Mouse (Mus musculus) brain, embryonic 18.5 days (tissue): ENCODE measurements around the gene Pabpc6.

ENCODE experiments used
- DNase-seq: peaks from one replicate; pipeline ENCODE4 v3.0.0-alpha.2; 2012; ENCODE audit warnings: low read depth, low spot score

The Pabpc6 gene

GRCm38 (mm10) chr17:9669283-9669905 lies at the start of gene Pabpc6:
Gene Pabpc6, minus strand, starts transcription at chr17:9669717.
- no peak for DNase-seq

GRCm38 (mm10) chr17:9710910-9711309 lies 41.4 kb upstream of the Pabpc6 start:
- DNase-seq = no peak

GRCm38 (mm10) chr17:9708888-9709287 lies 39.4 kb upstream of the Pabpc6 start:
- no peak for DNase-seq

GRCm38 (mm10) chr17:9707356-9707755 lies 37.8 kb upstream of the Pabpc6 start:
- no peak for DNase-seq

DNA sequence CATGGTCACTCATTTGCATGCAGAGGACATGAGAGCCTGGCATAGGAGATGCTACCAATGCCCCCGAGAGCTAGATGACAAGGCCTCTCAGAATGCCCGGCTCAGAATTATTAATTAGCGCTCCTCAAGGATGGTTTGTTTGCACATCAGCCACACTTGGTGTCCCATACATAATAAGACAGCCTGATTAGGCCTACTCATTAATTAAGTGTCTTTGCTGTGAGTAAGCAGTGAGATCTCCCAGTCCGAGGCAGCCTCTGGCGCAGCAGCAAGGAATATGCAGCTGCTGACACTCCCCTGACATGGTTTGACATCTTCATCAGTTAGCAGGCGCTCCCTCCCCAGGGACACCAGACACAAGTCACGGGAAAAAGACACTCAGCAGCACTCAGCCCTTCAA lies 28.2 kb upstream of the Pabpc6 start:
- no peak for DNase-seq

DNA sequence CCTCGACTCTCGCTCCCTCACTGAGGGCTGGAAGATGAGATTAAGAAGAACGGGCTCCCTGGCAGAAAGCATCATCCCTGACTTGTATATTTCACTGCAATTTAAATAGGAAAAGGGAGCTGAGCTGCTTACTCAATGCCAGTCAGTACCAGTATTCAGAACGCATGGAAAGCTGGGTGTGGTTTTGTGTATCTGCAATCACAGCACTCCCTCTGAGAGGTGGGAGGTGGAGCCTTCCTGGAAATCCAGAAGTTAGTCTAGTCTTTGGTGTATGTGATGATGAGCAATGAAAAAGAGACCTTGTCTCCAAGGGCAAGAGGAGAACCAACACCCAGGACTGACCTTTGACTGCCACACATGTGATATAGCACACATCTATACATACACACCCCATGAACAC lies 21.7 kb upstream of the Pabpc6 start:
- no peak for DNase-seq

DNA sequence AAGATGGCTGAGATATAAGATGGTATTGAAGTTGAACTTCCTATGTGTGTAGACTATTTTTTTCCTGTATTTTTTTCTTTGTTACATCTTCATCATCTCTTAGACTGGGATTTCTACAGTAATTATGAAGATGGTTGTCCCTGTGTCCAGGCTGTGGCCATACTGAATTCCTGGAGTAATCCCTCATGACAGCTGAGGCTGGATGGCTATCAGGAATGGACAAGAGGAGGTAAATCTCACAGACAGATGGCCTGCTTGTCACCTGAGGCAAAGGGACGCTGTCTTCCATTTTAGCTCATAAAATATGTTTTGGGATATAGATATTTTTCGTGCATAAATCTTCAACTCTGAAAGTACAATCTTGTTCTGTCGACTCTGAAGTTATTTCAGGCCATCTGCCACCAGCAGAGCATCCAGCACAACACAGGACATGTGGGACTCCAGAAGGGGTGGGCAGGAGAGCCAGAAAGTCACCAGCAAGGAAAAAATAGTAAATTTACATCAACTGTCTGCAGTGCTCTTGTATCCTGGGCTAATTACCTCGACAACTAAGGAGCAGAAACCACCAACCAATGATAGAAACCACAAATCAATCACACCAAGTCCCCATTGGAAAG lies 14.1 kb upstream of the Pabpc6 start:
- DNase-seq = no peak

DNA sequence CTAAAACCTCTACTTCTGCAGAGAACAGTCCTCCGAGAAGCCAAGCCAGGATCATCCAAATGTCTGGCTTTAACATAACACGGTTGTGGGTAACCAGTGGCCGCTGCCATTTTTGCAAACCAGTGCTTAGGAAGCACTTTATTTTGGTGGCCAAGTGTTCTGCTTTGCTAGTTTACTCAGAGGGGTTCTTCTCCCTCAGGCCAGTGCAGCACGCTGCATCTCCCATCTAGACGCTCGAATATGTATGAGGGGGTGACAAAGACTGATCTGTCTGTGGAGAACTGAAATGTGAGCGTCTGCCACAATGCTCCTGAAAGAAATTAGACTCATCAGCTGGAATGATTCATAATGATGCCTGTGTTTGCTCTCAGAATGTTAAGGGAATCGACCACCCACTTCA lies 11.2 kb upstream of the Pabpc6 start:
- DNase-seq = no peak

DNA sequence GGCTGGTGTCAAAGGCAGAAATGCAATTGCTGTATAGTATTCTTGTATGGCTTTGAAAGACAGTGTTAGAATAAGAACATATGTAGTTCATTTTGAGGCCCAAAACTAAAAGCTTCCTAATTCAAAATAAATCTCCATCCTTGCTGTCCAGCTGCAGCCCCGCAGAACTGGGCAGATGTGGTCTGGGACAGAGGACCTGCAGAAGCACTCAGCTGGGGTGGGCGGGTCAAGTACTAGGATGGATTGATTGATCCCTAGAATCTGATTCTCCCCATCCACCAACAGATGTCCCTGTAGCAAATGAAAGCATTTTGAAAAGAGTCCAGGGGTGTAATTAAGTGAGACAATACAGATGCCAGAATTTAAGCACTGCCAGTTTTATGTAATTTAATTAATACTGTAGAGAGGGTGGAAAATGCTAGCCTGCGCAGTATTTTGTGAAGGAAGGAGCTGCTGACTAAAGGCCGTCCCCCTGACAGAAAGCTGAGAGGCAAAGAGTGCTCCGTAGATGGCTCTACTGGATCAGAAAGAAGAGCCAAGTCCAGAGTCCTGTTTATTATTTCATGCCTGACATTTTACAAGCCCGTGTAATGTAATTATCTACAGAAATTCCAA lies 5.8 kb upstream of the Pabpc6 start:
- DNase-seq = no peak

DNA sequence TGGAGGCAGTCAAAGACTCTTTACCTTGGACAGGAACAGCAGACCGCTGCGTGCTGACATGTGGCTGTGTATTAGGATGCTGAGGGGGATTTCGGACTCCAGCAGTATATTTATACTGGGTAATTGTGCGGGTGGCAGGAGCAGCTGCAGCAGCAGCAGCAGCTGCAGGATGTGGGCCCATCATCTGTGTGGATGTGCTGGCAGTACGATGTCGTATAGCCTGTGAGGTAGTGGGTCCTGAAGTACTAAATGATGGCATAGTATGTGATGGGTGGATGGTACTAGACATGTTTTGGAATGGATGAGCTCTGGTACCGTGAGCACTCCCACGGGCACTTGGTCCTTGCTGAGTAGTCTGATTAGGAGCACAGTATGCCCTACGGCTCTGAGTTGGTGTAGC lies 1.6 kb downstream of the Pabpc6 start:
- no peak for DNase-seq

DNA sequence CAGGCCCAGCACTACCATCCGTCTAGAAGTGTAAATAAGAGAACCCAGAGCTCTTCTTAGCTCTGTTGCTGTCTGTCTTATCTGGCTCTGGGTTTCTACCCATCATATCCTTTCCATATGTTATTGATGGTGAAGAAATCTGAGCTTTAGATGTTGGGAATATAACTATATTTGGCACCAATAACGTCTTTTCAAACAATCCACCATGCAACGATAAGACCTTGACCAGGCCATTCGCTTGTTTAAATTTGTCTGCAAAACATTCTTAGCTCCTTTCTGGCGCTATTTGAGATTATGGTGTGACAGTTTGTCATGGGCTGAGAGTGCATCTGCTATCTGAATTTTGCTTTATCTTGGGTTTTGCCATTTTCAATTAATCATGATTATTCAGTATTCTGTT lies 10.9 kb downstream of the Pabpc6 start:
- no peak for DNase-seq

GRCm38 (mm10) chr17:9654155-9654554 lies 15.4 kb downstream of the Pabpc6 start:
- no peak for DNase-seq

DNA sequence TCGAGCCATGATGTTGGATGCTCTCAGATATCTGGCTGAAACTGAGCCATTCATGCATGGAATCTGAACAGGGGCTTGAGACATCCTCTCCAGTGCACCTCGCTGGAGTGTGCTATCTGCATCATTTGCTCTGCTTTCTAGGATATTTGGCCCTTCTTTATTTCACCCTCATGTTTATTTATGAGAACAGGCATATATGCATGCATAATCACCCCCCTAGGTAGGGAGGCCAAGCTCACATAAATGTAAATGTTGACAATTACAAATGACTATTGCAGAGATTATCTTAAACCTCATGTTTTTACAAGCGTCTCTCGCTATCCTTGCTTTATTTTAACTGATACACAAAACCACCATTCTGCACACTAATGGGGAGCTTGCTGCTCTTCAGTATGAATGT lies 21.9 kb downstream of the Pabpc6 start:
- DNase-seq = no peak

- no peak for DNase-seq
These were observed 25.8 kb downstream of the Pabpc6 start for GRCm38 (mm10) chr17:9643657-9644180.

DNA sequence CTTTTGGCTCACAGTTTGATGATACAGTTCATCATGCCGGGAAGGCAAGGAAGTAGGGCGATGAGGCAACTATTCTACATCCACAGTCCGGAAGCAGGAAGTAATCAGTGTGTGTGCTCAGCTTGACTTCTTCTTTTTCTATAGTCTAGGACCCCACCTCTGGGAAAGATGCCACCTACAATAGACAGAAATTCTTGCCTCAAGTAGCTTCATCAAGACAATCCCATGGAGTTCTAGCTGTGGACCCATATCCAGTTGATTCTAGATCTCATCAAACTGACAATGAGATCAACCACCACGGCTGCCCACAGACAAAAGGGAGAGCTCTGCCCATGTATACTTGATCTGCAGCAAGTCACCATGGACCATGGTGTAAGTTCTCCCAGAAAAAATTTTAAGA lies 32.5 kb downstream of the Pabpc6 start:
- no peak for DNase-seq

DNA sequence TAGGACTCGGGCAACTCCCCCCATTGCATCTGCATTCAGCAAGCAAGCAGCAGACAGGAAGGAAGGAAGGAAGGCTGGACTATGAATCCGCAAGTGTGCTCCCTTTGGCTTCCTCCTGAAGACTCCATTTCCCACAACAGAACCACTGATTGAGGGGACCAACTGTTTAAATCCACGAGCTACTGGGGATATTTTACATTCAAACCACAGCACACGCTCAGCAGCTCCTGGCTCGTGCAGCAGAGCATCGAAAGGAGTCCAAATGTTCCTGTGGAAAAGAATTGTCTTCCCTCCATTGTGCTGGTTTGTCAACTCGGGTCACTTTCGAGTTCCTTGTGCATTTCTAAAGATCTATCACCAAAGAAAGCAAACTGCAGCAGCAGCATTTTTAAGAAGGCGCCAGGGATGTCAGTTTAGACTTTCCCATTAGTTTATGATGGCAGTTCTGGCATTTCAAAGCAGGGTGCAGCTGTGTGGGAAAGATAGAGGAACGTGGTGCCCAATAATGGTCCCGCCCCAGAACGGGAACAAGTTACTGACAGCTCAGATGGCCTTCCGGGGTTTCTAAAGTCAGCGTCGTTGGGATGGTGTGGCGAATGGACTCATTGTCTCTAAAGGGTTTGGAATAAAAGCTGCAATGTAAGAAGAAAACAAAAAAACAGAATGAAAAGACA lies 36.8 kb downstream of the Pabpc6 start:
- peak; percentile 52 for DNase-seq

DNA sequence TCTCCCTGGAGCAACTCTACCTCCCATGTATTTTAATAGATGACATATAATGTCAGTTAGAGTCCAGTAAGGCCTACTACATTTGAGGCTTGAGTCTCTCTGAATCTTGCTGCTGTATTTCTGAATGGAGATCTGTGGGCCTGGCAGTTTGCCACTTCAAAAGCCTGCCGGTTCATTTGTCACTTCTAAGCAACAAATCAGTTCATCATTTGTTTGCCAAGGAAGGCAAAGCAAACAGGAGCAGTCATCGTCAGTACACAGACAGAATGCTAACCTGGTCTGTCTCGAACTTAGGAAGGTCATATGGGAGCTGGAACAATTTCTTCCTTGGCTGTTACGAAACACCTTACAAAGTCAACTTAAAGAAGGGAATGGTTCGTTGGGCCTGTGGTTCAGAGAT lies 37.4 kb downstream of the Pabpc6 start:
- peak; percentile 32 for DNase-seq

DNA sequence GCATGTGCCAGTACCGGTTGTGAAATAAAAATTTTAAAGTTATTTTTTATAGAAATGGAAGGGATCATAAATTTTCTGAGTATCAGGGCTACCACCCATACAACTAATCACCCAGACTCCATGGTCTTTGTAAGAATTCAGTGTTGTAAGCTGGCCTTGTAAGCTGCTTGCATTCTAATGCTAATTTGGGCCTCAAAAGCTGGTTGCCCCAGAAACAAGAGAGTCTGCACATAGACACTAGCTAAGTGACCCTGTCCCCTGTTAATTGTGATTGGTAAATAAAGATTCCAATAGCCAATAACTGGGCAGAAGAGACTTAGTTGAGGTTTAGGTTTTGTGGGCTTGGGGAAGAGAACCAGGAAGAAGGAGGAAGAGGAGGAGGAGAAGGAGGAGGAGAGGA lies 38.4 kb downstream of the Pabpc6 start:
- no peak for DNase-seq

DNA sequence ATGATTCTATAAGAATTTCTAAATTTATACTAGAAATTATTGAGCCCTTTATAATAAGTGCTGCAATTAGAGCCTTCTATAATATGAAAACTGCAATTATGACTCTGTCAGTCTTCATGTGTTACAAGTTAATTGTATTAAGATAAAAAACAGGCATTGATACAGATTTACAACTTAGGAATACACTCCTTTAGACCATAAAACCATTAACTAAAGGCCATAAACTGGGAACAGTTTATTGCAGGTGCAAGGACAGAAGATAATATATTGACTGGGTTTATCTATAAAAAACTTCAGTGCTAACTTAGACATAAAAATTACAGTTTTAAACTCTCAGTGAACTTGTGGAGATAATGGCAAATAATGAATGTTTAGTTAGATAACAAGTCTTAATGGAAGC lies 42.5 kb downstream of the Pabpc6 start:
- DNase-seq = no peak
